Mouse (Mus musculus) E14TG2a.4 (cell line): ENCODE data around the gene Bbx.

Experiments
- CTCF ChIP-seq: conservative IDR thresholded peaks from 2 replicates; pipeline ENCODE4 v1.5.1; 2014; ENCODE audit warnings: low read length
- NANOG ChIP-seq: IDR thresholded peaks from 2 replicates; pipeline ENCODE4 v1.6.1; 2014; ENCODE audit warnings: borderline replicate concordance, low read length, mixed read lengths
- POU5F1 ChIP-seq: IDR thresholded peaks from 2 replicates; pipeline ENCODE4 v1.6.1; 2014; ENCODE audit warnings: low read length, borderline replicate concordance

GRCm38 (mm10) chr16:50201546-50202151 lies 230.5 kb downstream of the Bbx start:
- TF ChIP-seq CTCF: peak; percentile 71
- no peak for TF ChIP-seq NANOG
- TF ChIP-seq POU5F1: no peak
